Mouse (Mus musculus) hindbrain, embryonic 15.5 days (tissue): ENCODE results near the gene Tssk6. TPM values are rescaled to one million over a fixed set of nuclear protein-coding genes. Genes with fewer than 3 reads are reported as not detected.

Source experiments
- ATAC-seq: fragments of 200-750 bp; cut with Nextera tagmentation; 2 replicates; pipeline ENCODE4 v1.8.0; 2017; ENCODE audit warnings: low read depth, moderate number of reproducible peaks, moderate TSS enrichment; ENCODE audit not compliant: low FRiP score
- H3K27ac ChIP-seq: fragments of 300-500 bp; sonication (generic); replicated peaks from 2 replicates; pipeline ENCODE4 v1.5.1; 2015; ENCODE audit warnings: mild to moderate bottlenecking, inconsistent platforms
- H3K27me3 ChIP-seq: fragments of 300-500 bp; sonication (generic); 2 replicates; pipeline ENCODE4 v1.6.1; 2015; ENCODE audit warnings: control low read depth, inconsistent platforms
- H3K36me3 ChIP-seq: fragments of 300-500 bp; sonication (generic); 2 replicates; pipeline ENCODE4 v1.6.1; 2015; ENCODE audit warnings: control low read depth, inconsistent platforms
- H3K4me1 ChIP-seq: fragments of 300-500 bp; sonication (generic); replicated peaks from 2 replicates; pipeline ENCODE4 v1.6.1; 2015; ENCODE audit warnings: control low read depth, inconsistent platforms
- H3K4me2 ChIP-seq: fragments of 300-500 bp; sonication (generic); 2 replicates; pipeline ENCODE4 v1.6.1; 2015; ENCODE audit warnings: moderate library complexity, mild to moderate bottlenecking, inconsistent platforms
- H3K4me3 ChIP-seq: fragments of 300-500 bp; sonication (generic); 2 replicates; pipeline ENCODE4 v1.5.1; 2015; ENCODE audit warnings: mild to moderate bottlenecking, inconsistent platforms
- H3K9ac ChIP-seq: fragments of 300-500 bp; sonication (generic); 2 replicates; pipeline ENCODE4 v1.6.1; 2015; ENCODE audit warnings: inconsistent platforms
- H3K9me3 ChIP-seq: fragments of 300-500 bp; sonication (generic); 2 replicates; pipeline ENCODE4 v1.6.1; 2016; ENCODE audit warnings: control low read depth, inconsistent platforms
- WGBS: fragments of 180-500 bp; shearing (Covaris S2); methylation state at CpG from one replicate; pipeline ENCODE4 v1.1.7; 2015; 5-methylcytosine and 5-hydroxymethylcytosine counted together
- polyA plus RNA-seq: library from polyadenylated mRNA; unstranded; fragments of >200 nt; fragmentation: Nextera tagmentation; extraction: Ambion mirVana; gene quantifications from 2 replicates; pipeline ENCODE4 v1.2.1, GENCODE M21; 2015

Tssk6 gene
- polyA plus RNA-seq, 1 experiment from 2014 or later, result 4.3 TPM

- WGBS, result 56% methylated on average over 10 of the region's 10 CpGs
- Histone ChIP-seq H3K9me3 (no peaks in the 10 kb centered on the region), H3K36me3 (no peaks in the 10 kb centered on the region), H3K27me3 (peaks cover 22% of the 10 kb centered on the region), H3K4me2 (no peak overlapping the region), H3K27ac (no peak overlapping the region), H3K9ac (no peak overlapping the region), H3K4me1 (peaks cover 5% of the 10 kb centered on the region), H3K4me3 (no peak overlapping the region)
- no peak for ATAC-seq
These were observed 25.9 kb upstream of the Tssk6 start for GRCm38 (mm10) chr8:69876097-69876496.

GRCm38 (mm10) chr8:69876967-69877366, 25.0 kb upstream of the Tssk6 start:
- H3K4me3 ChIP-seq, result no peak overlapping the region

DNA sequence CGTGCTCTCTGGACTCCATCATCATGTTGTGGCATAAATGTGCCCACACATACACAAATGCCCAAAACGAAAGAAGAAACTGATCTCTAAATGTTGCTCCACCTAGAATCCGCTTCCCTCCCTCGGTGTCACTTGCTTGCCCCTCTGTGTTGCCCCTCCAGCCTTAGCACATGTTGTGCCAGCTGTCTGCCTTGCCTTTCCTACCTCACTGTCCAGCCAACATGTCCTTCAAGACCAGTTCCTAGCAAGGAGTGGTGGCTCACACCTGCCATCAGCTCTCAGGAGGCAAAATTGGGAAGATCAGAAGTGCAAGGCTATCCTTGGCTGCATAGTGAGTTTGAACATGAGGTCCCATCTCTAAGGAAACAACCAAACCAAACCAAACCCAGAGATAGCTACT, 24.6 kb upstream of the Tssk6 start:
- no peaks in the 10 kb centered on the region for H3K9me3 ChIP-seq
- no peak overlapping the region for H3K9ac ChIP-seq
- H3K4me1 ChIP-seq, result peaks cover 18% of the 10 kb centered on the region
- 82% methylated on average over 4 of the region's 4 CpGs for WGBS
- no peak for ATAC-seq
- no peaks in the 10 kb centered on the region for H3K36me3 ChIP-seq
- peaks cover 35% of the 10 kb centered on the region for H3K27me3 ChIP-seq
- no peak overlapping the region for H3K27ac ChIP-seq
- H3K4me3 ChIP-seq, result no peak overlapping the region
- H3K4me2 ChIP-seq, result no peak overlapping the region

More at GRCm38 (mm10) chr8:69876967-69877366, 25.0 kb upstream of the Tssk6 start:
- WGBS, result 86% methylated on average over 10 of the region's 10 CpGs
- no peak for ATAC-seq
- Histone ChIP-seq H3K36me3 (no peaks in the 10 kb centered on the region), H3K4me2 (no peak overlapping the region), H3K9ac (no peak overlapping the region), H3K4me1 (peaks cover 14% of the 10 kb centered on the region), H3K27ac (no peak overlapping the region), H3K9me3 (no peaks in the 10 kb centered on the region), H3K27me3 (peaks cover 30% of the 10 kb centered on the region)

DNA sequence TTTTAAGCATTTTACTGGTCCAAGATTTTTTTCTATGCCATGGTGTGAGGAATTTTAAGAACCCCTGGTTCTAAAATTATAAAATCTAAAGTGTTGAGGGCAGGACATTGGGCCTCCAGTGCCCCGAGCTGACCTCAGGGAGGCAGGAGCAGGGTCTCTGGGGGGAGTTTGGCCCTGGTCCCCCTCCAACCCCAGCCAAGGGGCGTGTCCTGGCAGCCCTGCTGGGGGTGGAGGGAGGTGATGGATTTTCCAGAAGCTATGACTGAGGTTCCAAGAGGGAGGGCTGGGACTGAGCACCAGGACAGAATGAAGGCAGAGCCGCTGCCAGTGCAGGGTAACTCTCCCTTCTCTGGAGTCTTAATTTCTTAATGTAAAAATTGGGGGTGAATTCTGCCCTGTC, 24.0 kb upstream of the Tssk6 start:
- no peaks in the 10 kb centered on the region for H3K36me3 ChIP-seq
- H3K4me3 ChIP-seq, result no peak overlapping the region
- H3K9ac ChIP-seq, result no peak overlapping the region
- WGBS, result 63% methylated on average over 3 of the region's 3 CpGs
- no peak overlapping the region for H3K27ac ChIP-seq
- H3K4me2 ChIP-seq, result no peak overlapping the region
- ATAC-seq, result no peak
- peaks cover 41% of the 10 kb centered on the region for H3K27me3 ChIP-seq
- peaks cover 24% of the 10 kb centered on the region for H3K4me1 ChIP-seq
- H3K9me3 ChIP-seq, result no peaks in the 10 kb centered on the region

DNA sequence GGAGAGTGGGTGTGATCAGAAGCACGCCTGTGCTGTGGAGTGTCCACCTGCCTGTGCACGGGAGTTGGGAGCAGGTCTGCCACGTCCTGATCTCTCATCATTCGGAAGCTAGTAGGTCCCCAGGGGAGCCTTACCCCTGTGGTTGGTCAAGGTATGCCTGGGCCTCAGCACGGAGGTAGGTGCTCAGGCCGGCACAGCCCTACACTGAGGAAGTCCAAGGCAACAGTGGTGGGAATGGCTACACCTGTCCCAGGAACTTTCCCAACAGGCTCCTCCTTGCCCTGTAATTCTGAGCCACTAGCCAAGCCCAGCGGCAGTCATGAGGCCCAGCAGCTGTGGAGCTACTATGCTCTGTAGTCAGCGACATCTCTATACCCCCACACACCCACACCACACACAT, 22.3 kb upstream of the Tssk6 start:
- H3K4me1 ChIP-seq, result peaks cover 24% of the 10 kb centered on the region
- H3K27ac ChIP-seq, result no peak overlapping the region
- 63% methylated on average over 8 of the region's 8 CpGs for WGBS
- H3K27me3 ChIP-seq, result peaks cover 57% of the 10 kb centered on the region
- no peak for ATAC-seq
- no peaks in the 10 kb centered on the region for H3K36me3 ChIP-seq
- H3K4me2 ChIP-seq, result peak overlapping the region; percentile 57; the same call in 1 of the 2 replicates
- H3K9ac ChIP-seq, result no peak overlapping the region
- H3K9me3 ChIP-seq, result no peaks in the 10 kb centered on the region
- H3K4me3 ChIP-seq, result no peak overlapping the region

- no peaks in the 10 kb centered on the region for H3K36me3 ChIP-seq
- H3K9me3 ChIP-seq, result no peaks in the 10 kb centered on the region
- ATAC-seq, result no peak
- peak overlapping the region; percentile 46 for H3K4me3 ChIP-seq
- no peak overlapping the region for H3K27ac ChIP-seq
- peaks cover 69% of the 10 kb centered on the region for H3K27me3 ChIP-seq
- H3K9ac ChIP-seq, result 0 out of 2 replicates have a peak overlapping the region, but pooled peaks have one; percentile 15
- 11% methylated on average over 37 of the region's 37 CpGs for WGBS
- H3K4me1 ChIP-seq, result peaks cover 26% of the 10 kb centered on the region
- H3K4me2 ChIP-seq, result peak overlapping the region; percentile 57
These were observed 21.1 kb upstream of the Tssk6 start for GRCm38 (mm10) chr8:69880841-69881240.

GRCm38 (mm10) chr8:69881261-69881865, 20.6 kb upstream of the Tssk6 start:
- WGBS, result 20% methylated on average over 79 of the region's 79 CpGs
- peak; percentile 1; the same call in 1 of the 2 replicates for ATAC-seq
- no peak overlapping the region for H3K27ac ChIP-seq
- peak overlapping the region; percentile 21; the same call in 1 of the 2 replicates for H3K9ac ChIP-seq
- peaks cover 74% of the 10 kb centered on the region for H3K27me3 ChIP-seq
- H3K4me2 ChIP-seq, result peak overlapping the region; percentile 57
- no peaks in the 10 kb centered on the region for H3K9me3 ChIP-seq
- H3K36me3 ChIP-seq, result no peaks in the 10 kb centered on the region
- peak overlapping the region; percentile 46 for H3K4me3 ChIP-seq
- H3K4me1 ChIP-seq, result peaks cover 31% of the 10 kb centered on the region

- Histone ChIP-seq H3K4me1 (peaks cover 39% of the 10 kb centered on the region), H3K9ac (peak overlapping the region; percentile 21; the same call in 1 of the 2 replicates), H3K36me3 (no peaks in the 10 kb centered on the region), H3K9me3 (no peaks in the 10 kb centered on the region), H3K4me3 (peak overlapping the region; percentile 46), H3K27ac (no peak overlapping the region), H3K27me3 (peaks cover 83% of the 10 kb centered on the region), H3K4me2 (peak overlapping the region; percentile 57)
- WGBS, result 4% methylated on average over 90 of the region's 103 CpGs
- ATAC-seq, result peak; percentile 78
These were observed 19.8 kb upstream of the Tssk6 start for GRCm38 (mm10) chr8:69882021-69882756.

DNA sequence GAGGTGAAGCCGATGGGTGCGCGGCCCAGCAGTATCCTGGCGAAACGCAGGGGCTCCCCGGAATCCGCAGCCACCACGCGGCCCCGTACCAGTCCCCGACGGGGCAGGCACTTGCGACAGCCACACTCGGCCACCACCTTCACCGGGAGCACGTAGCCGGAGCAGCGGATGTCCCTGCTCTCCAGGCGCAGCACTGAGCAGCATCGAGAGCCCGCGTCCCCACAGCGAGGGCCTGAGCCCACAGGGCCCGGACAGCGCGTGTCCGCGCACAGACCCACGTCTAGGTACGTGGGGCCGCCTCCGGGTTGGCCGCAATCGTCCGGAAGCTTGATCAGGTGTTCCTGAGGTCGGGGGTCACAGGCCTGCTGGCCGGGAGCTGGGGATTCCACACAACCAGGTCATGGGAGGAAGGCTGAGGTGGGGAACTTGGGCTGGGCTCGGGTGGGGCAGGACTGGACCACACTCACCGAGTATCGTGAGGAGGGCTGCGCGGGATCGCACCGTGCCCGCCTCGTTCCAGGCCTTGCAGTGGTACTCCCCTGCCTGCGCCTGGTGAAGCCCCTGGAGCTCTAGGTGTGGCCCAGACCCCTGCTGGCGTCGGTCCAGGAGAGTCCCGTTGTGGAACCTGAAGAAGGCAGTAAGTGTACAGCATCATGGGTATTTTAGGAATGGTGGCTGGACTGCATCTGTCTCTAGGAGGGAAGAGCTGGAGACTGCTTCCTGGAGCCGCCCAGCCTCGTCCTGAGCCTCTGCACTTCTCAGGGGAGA, 19.0 kb upstream of the Tssk6 start:
- Histone ChIP-seq H3K4me1 (peaks cover 48% of the 10 kb centered on the region), H3K9me3 (no peaks in the 10 kb centered on the region), H3K4me2 (peak overlapping the region; percentile 57), H3K9ac (no peak overlapping the region), H3K36me3 (no peaks in the 10 kb centered on the region), H3K4me3 (peak overlapping the region; percentile 46), H3K27me3 (peaks cover 90% of the 10 kb centered on the region), H3K27ac (no peak overlapping the region)
- 12% methylated on average over 52 of the region's 52 CpGs for WGBS
- ATAC-seq, result no peak

DNA sequence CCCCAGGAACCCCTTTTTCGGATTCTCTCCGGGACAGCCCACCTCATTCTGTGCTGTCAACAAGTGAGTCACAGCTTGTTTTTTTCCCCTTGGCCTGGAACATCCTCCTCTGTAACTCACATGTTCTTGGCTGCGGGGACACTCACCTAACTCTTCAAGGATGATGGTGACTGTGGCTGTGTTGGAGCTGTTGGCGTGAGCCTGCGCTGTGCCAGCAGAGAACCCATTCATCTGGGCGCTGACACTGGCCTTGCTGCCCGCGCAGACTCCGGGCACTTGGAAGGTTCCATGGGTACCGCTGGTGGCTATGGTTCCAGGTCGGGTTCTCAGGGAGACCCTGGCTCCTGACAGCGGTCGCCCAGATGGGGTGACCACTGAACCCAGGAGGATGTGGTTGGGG, 17.8 kb upstream of the Tssk6 start:
- Histone ChIP-seq H3K4me1 (peaks cover 59% of the 10 kb centered on the region), H3K27me3 (peaks cover 99% of the 10 kb centered on the region), H3K9me3 (no peaks in the 10 kb centered on the region), H3K9ac (no peak overlapping the region), H3K27ac (no peak overlapping the region), H3K4me3 (no peak overlapping the region), H3K36me3 (no peaks in the 10 kb centered on the region), H3K4me2 (no peak overlapping the region)
- WGBS, result 54% methylated on average over 13 of the region's 13 CpGs
- no peak for ATAC-seq

DNA sequence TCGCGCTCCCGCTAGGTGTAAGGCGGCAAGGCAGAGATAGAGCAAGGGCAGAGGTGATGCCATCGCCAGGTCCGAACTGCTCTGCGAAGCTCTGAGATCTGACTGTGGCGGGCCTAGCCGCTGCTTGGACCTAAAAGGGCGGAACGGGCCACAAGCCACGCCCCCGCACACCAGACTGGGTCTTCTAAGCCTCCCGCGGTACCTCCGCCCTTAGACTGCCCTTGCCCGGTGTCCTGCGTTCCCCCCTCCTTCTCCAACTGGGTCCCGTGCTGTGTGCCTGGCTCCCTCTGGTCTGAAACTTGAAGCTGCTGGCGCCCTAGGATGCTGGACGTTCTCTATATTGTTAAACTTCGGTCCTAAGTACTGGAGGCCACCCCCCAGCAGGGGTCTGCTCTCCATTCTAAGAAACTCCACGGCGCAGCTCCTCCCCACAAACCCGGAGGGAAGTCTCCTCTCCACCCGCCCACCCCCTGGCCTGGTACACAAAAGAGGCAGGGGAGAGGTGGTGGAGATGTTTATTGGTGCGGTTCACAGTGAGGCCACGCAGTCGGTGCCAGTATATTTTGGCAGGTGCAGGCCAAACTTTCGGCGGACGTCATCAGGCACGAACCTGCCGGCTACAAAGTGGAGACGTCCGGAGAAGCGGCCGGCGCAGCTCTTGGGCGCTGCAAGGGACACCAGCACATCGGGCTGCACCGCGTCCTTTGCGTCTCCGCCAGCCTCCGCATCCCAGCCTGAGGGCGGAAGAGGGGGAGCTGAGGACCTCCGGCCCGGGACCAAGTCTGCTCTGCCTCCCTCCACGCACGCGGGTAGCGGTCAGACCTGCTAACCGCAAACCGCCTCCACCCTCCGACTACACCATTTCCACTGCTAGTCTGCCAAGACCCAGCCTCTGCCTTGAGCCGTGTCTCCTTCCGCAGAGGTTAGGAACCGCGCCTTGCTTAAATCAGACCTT, 14.4 kb upstream of the Tssk6 start, which contains the start of gene Cilp2:
Gene Cilp2, minus strand, starts transcription at position 399 of the 955 bp plus-strand sequence.
- peaks cover 49% of the 10 kb centered on the region for H3K4me1 ChIP-seq
- no peak within 1 kb of the TSS for H3K9ac ChIP-seq
- peak within 1 kb of the TSS; percentile 24 for H3K4me3 ChIP-seq
- H3K27me3 ChIP-seq, result peaks cover 80% of the 10 kb centered on the region
- no peak within 1 kb of the TSS for H3K27ac ChIP-seq
- no peak for ATAC-seq
- H3K4me2 ChIP-seq, result peak within 1 kb of the TSS; percentile 50
- no peaks in the 10 kb centered on the region for H3K36me3 ChIP-seq
- whole genome bisulfite sequencing, result under 1% methylated on average over 56 of the region's 60 CpGs
- no peaks in the 10 kb centered on the region for H3K9me3 ChIP-seq
